ENCODE assay signal across 10 mouse cellular contexts in genomic region chr15:62216688-62217477, GRCm38 (mm10).
DNase-seq lines count a peak whose midpoint lies in the region.
"Had no signal": no experiment of that assay in that cellular context is flagged by ENCODE, and none has a peak within 500 bp of the region (broad histone marks: within the 10 kb centered on the region; RNA-seq: fewer than 3 reads in every experiment).

No protein-coding gene starts in this region.

- peaks cover 3% of the 10 kb centered on the region for H3K36me3 ChIP-seq in limb, embryonic 10.5 days
- H3K36me3 ChIP-seq: forebrain, embryonic 12.5 days; limb, embryonic 13.5 days had no signal

- H3K4me3 ChIP-seq in limb, embryonic 10.5 days = no peak overlapping the region
- H3K4me3 ChIP-seq: forebrain, embryonic 12.5 days; limb, embryonic 13.5 days had no signal

- 88% methylated on average over 8 of the region's 8 CpGs for WGBS in limb, embryonic 10.5 days

- no peaks in the 10 kb centered on the region for H3K9me3 ChIP-seq in limb, embryonic 10.5 days (replicated peaks)
- H3K9me3 ChIP-seq: forebrain, embryonic 12.5 days; limb, embryonic 13.5 days had no signal

- H3K27me3 ChIP-seq in limb, embryonic 10.5 days (ENCODE audit: low read depth, poor library complexity, severe bottlenecking) = no peaks in the 10 kb centered on the region
- H3K27me3 ChIP-seq: forebrain, embryonic 12.5 days; limb, embryonic 13.5 days had no signal

- H3K27ac ChIP-seq in limb, embryonic 10.5 days = no peak overlapping the region
- H3K27ac ChIP-seq: forebrain, embryonic 12.5 days; limb, embryonic 13.5 days had no signal

- peak; percentile 18 for DNase-seq in kidney, adult 9 months
- DNase-seq in kidney, postnatal 10 days = no peak
- DNase-seq in Muller cell, postnatal 12 days (ENCODE audit: inconsistent ontology term) = peak; percentile 18
- peak; percentile 66 for DNase-seq in embryo, embryonic 10 days (ENCODE audit: low spot score)
- peak; percentile 13 for DNase-seq in limb, embryonic 10.5 days (ENCODE audit: low spot score)
- no peak for DNase-seq in cerebellum, adult 11-12 months
- no peak for DNase-seq in MN1 (ENCODE audit: low spot score)
- DNase-seq: thymus, adult 18-20 months had no signal

- no peaks in the 10 kb centered on the region for H3K4me1 ChIP-seq in limb, embryonic 10.5 days
- H3K4me1 ChIP-seq: limb, embryonic 13.5 days had no signal

Comparison
In these comparisons a context has a peak if more than half of its experiments do, and no peak if none do; other contexts are left out.
1. DNase-seq: peak in kidney, adult 9 months (single experiment), Muller cell, postnatal 12 days (single experiment), embryo, embryonic 10 days (single experiment) and limb, embryonic 10.5 days (single experiment); none in kidney, postnatal 10 days (single experiment), cerebellum, adult 11-12 months (single experiment) and MN1 (single experiment).